Mouse (Mus musculus): ENCODE data around the gene Kpna6. TPM values are rescaled to one million over a fixed set of nuclear protein-coding genes. Genes with fewer than 3 reads are reported as not detected.

The Kpna6 gene
- total and polyA plus RNA-seq, 3 experiments: 15.9 to 66.5 (median 19.6) TPM

DNA sequence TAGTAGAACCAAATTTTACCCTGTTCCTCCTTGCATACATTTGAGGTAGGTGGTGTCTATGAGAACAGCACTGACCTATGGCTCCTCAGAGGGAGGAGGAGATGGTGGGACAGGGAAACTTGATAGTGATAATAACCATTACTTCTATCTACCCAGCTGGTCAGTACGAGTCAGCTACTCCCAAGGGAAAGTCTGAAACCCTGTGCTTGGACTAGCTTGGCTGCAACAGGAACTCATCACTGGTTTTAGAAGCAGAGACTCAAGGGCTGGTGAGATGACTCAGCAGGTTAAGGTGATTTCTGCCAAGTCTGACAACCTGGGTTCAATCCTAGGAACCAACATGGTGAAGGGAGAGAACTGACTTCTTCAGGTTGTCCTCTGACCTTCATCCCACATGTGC lies 23.9 kb downstream of the Kpna6 start:
- H3K4me1 ChIP-seq (ENCODE audit: control insufficient read depth in 1 of 2, insufficient read depth in 2 of 2, low read length in 2 of 2): no peaks in the 10 kb centered on the region
- no peak for TF ChIP-seq ZKSCAN1 (IDR thresholded peaks at IDR 0.05; ENCODE audit: low read depth, low read length)
- no peak for TF ChIP-seq MYB (IDR thresholded peaks at IDR 0.05; ENCODE audit: low read depth, low read length)
- no peak for TF ChIP-seq TAL1 (IDR thresholded peaks at IDR 0.05; ENCODE audit: low read length)
- no peak for TF ChIP-seq RCOR1 (IDR thresholded peaks at IDR 0.05; ENCODE audit: low read depth, low read length)
- TF ChIP-seq JUND (IDR thresholded peaks at IDR 0.05; ENCODE audit: low read depth, low read length): no peak
- TF ChIP-seq USF2 (IDR thresholded peaks at IDR 0.05; ENCODE audit: borderline replicate concordance in 1 of 2, insufficient read depth in 1 of 2, low read depth in 1 of 2, low read length in 2 of 2): no peak
- no peak for TF ChIP-seq TBP (IDR thresholded peaks at IDR 0.05; ENCODE audit: low read depth, low read length)
- no peak for TF ChIP-seq MAX (IDR thresholded peaks at IDR 0.05; ENCODE audit: low read length)
- TF ChIP-seq GABPA (IDR thresholded peaks at IDR 0.05; ENCODE audit: low read depth, low read length): no peak
- H3K27me3 ChIP-seq (ENCODE audit: control insufficient read depth in 1 of 2, insufficient read depth in 2 of 2, low read length in 2 of 2): no peaks in the 10 kb centered on the region
- no peak overlapping the region for H3K9ac ChIP-seq (ENCODE audit: control insufficient read depth, low read depth, low read length, poor library complexity, severe bottlenecking)
- no peak overlapping the region for H3K27ac ChIP-seq (ENCODE audit: control insufficient read depth, low read depth, low read length)
- H3K36me3 ChIP-seq (ENCODE audit: control insufficient read depth in 1 of 2, insufficient read depth in 2 of 2, low read length in 2 of 2): peaks cover 0 to 14% of the 10 kb centered on the region in 2 experiments; a peak in 2 of 4 replicates
- H3K9me3 ChIP-seq (replicated peaks; ENCODE audit: insufficient read depth, low read length): no peaks in the 10 kb centered on the region
- no peaks in the 10 kb centered on the region for H3K79me2 ChIP-seq (ENCODE audit: control insufficient read depth, insufficient read depth, low read length, poor library complexity)
- no peak overlapping the region for H3K4me3 ChIP-seq (ENCODE audit: control insufficient read depth in 1 of 2, insufficient read depth in 1 of 2, low read depth in 2 of 2, low read length in 2 of 2)
- DNase-seq (ENCODE audit: low read depth, low spot score): no peak

DNA sequence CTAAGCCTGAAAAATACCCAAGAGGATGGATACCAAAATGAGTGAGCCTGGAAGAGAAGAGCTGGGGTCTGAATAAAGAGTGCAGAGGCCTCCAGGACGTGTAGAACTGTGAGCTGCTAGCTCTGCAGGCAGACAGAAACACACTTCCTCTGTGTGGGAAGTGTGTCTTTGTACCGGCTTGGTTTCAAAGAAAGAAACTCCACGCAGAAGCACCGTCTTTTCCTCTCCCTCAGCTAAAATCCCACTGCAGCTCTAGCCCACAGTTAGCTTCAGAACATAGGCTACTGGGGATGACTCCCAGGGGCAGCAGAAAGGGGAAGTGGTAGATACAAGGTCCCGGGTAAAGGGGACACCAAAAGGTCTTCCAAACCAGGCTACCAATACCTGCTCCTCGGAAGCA lies 27.4 kb downstream of the Kpna6 start:
- Histone ChIP-seq H3K9ac (ENCODE audit: control insufficient read depth, low read depth, low read length, poor library complexity, severe bottlenecking) (no peak overlapping the region), H3K79me2 (ENCODE audit: control insufficient read depth, insufficient read depth, low read length, poor library complexity) (peaks cover 4% of the 10 kb centered on the region), H3K27me3 (ENCODE audit: control insufficient read depth in 1 of 2, insufficient read depth in 2 of 2, low read length in 2 of 2) (no peaks in the 10 kb centered on the region), H3K4me3 (ENCODE audit: control insufficient read depth in 1 of 2, insufficient read depth in 1 of 2, low read depth in 2 of 2, low read length in 2 of 2) (no peak overlapping the region), H3K9me3 (replicated peaks; ENCODE audit: insufficient read depth, low read length) (no peaks in the 10 kb centered on the region), H3K4me1 (ENCODE audit: control insufficient read depth in 1 of 2, insufficient read depth in 2 of 2, low read length in 2 of 2) (peaks cover 0 to 3% of the 10 kb centered on the region in 2 experiments; a peak in 1 of 4 replicates), H3K27ac (ENCODE audit: control insufficient read depth, low read depth, low read length) (no peak overlapping the region), H3K36me3 (ENCODE audit: control insufficient read depth in 1 of 2, insufficient read depth in 2 of 2, low read length in 2 of 2) (peaks cover 0 to 4% of the 10 kb centered on the region in 2 experiments; a peak in 2 of 4 replicates)
- TF ChIP-seq POLR2AphosphoS5 (IDR thresholded peaks at IDR 0.05; ENCODE audit: borderline replicate concordance, low read depth, low read length) (no peak), TBP (IDR thresholded peaks at IDR 0.05; ENCODE audit: low read depth, low read length) (no peak)
- DNase-seq (ENCODE audit: low read depth, low spot score): no peak

DNA sequence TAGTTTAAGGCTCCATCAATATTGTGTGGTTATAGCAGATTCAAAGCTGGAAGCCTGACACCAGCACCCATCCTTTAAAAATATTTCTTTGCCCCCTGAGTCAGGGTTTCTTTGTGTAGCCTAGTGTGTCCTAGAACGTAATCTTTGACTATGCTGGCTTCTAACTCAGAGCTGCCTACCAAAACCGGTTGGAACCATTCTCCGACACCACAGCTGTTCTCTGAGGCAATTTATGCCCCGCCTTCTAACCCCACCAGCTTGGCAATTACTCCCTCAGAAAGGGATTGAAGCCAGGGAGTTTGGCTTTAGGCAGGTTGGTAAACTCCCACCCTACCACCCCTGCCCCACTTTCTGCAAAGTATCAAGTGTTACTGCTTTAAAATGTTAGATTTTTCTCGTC lies 30.8 kb downstream of the Kpna6 start:
- no peaks in the 10 kb centered on the region for H3K27me3 ChIP-seq (ENCODE audit: control insufficient read depth in 1 of 2, insufficient read depth in 2 of 2, low read length in 2 of 2)
- peak overlapping the region; percentile 40 to 49 for H3K4me3 ChIP-seq (ENCODE audit: control insufficient read depth in 1 of 2, insufficient read depth in 1 of 2, low read depth in 2 of 2, low read length in 2 of 2)
- peak overlapping the region; percentile 66 for H3K9ac ChIP-seq (ENCODE audit: control insufficient read depth, low read depth, low read length, poor library complexity, severe bottlenecking)
- no peaks in the 10 kb centered on the region for H3K9me3 ChIP-seq (replicated peaks; ENCODE audit: insufficient read depth, low read length)
- peaks cover 20% of the 10 kb centered on the region for H3K79me2 ChIP-seq (ENCODE audit: control insufficient read depth, insufficient read depth, low read length, poor library complexity)
- no peak for TF ChIP-seq BHLHE40 (IDR thresholded peaks at IDR 0.05; ENCODE audit: borderline replicate concordance, low read depth, low read length)
- no peak for TF ChIP-seq TBP (IDR thresholded peaks at IDR 0.05; ENCODE audit: low read depth, low read length)
- TF ChIP-seq ZMIZ1 (IDR thresholded peaks at IDR 0.05; ENCODE audit: low read depth, low read length): no peak
- no peak for TF ChIP-seq MAX (IDR thresholded peaks at IDR 0.05; ENCODE audit: low read length)
- TF ChIP-seq USF2 (IDR thresholded peaks at IDR 0.05; ENCODE audit: borderline replicate concordance in 1 of 2, insufficient read depth in 1 of 2, low read depth in 1 of 2, low read length in 2 of 2): no peak
- TF ChIP-seq GABPA (IDR thresholded peaks at IDR 0.05; ENCODE audit: low read depth, low read length): no peak
- TF ChIP-seq JUND (IDR thresholded peaks at IDR 0.05; ENCODE audit: low read depth, low read length): no peak
- TF ChIP-seq POLR2AphosphoS5 (IDR thresholded peaks at IDR 0.05; ENCODE audit: borderline replicate concordance, low read depth, low read length): no peak
- peak; percentile 39 for DNase-seq (ENCODE audit: low read depth, low spot score)
- peaks cover 0 to 20% of the 10 kb centered on the region in 2 experiments; a peak in 2 of 4 replicates for H3K4me1 ChIP-seq (ENCODE audit: control insufficient read depth in 1 of 2, insufficient read depth in 2 of 2, low read length in 2 of 2)
- H3K27ac ChIP-seq (ENCODE audit: control insufficient read depth, low read depth, low read length): peak overlapping the region; percentile 21; the same call in 1 of the 2 replicates
- H3K36me3 ChIP-seq (ENCODE audit: control insufficient read depth in 1 of 2, insufficient read depth in 2 of 2, low read length in 2 of 2): peaks cover 5 to 11% of the 10 kb centered on the region in 2 experiments; a peak in 3 of 4 replicates

All from MEL (cell line).